Mouse (Mus musculus) CD4-positive, CD25-positive, alpha-beta regulatory T cell (primary cell): ENCODE measurements around the gene Nr2f6. TPM values are rescaled to one million over a fixed set of nuclear protein-coding genes. Genes with fewer than 3 reads are reported as not detected.

Experiments used
- polyA plus RNA-seq: library from polyadenylated mRNA; unstranded; fragments of 100-300 nt; shearing (Covaris generic); gene quantifications from one replicate; pipeline ENCODE4 v1.2.1, GENCODE M21; 2017

Nr2f6 gene
- 8.1 TPM for polyA plus RNA-seq

GRCm38 (mm10) chr8:71381421-71381970, at the start of gene Nr2f6:
Gene Nr2f6, minus strand, starts transcription at chr8:71381960.

DNA sequence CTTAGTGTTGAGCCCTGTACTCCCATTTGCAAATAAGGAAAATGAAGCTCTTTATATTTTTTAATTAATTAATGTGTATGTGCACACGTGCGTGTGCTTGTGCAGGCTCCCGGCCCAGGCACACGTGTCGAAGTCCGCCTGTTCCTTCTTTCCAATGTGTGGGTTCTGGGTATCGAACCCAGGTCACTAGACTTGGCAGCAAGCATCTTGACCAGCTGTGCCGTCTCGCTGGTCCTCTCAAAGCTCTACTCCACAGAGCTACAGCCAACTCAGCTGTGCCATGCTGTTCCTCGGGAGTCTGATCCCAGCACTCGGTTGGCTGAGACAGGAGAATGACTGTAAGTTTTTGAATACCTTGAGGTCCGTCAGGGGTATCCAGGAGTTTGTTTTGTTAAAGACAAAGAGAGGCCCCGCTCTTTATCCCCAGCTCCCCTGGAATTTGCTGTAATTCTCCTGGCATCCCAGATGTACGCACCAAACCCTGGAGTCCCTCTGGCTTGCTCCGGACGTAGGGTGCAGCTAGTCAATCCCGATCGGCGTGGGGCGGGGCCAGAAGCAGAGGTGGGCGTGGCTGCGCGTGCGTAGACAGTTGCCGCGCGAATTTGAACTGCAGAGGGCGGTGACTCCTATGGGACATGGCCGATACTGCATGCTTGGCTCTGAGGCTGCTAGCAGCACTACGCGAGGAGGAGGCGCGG, 23.8 kb upstream of the Nr2f6 start, which contains the start of gene Ankle1:
Gene Ankle1 (plus strand): TSS at position 610 of the 698 bp plus-strand sequence.

DNA sequence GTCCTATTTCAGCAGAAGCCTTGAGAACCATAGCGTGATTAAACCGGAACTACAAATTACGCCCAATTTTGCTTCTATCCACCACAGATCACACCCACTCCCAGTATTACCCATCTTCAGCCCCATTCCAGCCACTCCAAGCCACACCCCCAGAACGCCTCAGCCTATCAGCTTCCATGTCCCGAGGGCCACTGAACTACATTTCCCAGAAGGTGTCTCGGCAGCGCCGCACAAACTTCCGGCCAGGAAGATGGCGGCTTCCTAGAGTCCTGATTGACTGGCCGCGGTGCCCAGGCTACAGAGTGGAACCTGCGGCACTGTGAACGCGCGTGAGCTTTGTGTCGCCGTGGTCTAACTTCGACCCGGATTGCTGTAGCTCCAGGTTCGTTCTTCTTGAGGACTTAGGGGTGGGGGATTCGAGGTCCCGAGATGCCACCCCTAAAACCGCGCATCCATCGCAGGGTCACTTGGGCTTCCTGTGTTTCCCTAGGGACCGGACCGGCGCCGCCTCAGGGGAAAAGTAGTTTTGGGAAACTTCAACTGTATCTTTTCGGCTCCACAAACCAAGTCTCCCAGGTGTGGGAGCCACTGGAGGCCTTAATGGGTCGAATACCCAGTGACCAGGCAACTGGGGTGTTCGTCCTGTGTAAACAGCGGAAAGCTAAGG, 15.0 kb upstream of the Nr2f6 start, which contains the start of gene Babam1:
Gene Babam1 (plus strand): TSS at position 223 of the 667 bp plus-strand sequence.

DNA sequence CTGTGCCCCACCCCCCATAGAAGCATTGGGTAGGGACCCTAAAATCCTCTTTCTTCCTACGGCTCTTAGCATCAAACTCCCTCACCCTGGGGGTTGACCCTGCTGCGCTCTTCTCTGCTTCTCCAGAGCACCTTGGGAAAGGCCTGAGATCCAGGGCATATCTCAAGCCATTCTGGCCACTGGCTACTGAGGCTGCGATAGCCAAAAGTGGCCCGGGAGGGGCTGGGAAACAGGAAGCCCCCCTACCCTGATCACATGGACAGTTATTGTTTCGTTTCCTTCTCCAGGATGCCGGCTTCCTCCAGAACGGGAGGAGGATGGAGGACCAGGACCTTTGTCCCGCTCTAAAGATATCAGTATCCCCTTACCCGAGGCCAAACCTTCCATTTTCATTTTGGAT, 13.9 kb upstream of the Nr2f6 start, which contains the start of gene Ushbp1:
Gene Ushbp1 (minus strand): TSS at position 174 of the 400 bp plus-strand sequence.

GRCm38 (mm10) chr8:71371236-71371848, 10.4 kb downstream of the Nr2f6 start, which contains the start of gene Ocel1:
Gene Ocel1, plus strand, starts transcription at chr8:71371298.

GRCm38 (mm10) chr8:71366771-71367528, 14.8 kb downstream of the Nr2f6 start, which contains the start of gene Use1:
Gene Use1, plus strand, starts transcription at chr8:71366848.

Other genes with a start within 250 kb of the Nr2f6 start
- gene Myo9b, start 109.2 kb downstream of the Nr2f6 start, polyA plus RNA-seq, result 63.8 TPM
- 36.5 TPM for gene Haus8, start 109.0 kb downstream of the Nr2f6 start, polyA plus RNA-seq
- 143 TPM for gene Use1, start 15.1 kb downstream of the Nr2f6 start, polyA plus RNA-seq
- gene Ocel1, start 10.7 kb downstream of the Nr2f6 start, polyA plus RNA-seq, result 19.0 TPM
- 0.26 TPM for gene Ushbp1, start 13.8 kb upstream of the Nr2f6 start, polyA plus RNA-seq
- 116 TPM for gene Babam1, start 14.9 kb upstream of the Nr2f6 start, polyA plus RNA-seq
- gene Ankle1, start 24.1 kb upstream of the Nr2f6 start, polyA plus RNA-seq, result 1.4 TPM
- 156 TPM for gene Abhd8, start 81.7 kb upstream of the Nr2f6 start, polyA plus RNA-seq
- gene Mrpl34, start 83.0 kb upstream of the Nr2f6 start, polyA plus RNA-seq, result 72.6 TPM
- gene Dda1, start 87.2 kb upstream of the Nr2f6 start, polyA plus RNA-seq, result 106 TPM
- gene Ano8, start 104.0 kb upstream of the Nr2f6 start, polyA plus RNA-seq, result 16.2 TPM
- gene Gtpbp3, start 106.1 kb upstream of the Nr2f6 start, polyA plus RNA-seq, result 10.7 TPM
- 0.55 TPM for gene Plvap, start 129.8 kb upstream of the Nr2f6 start, polyA plus RNA-seq
- 0.19 TPM for gene Ccdc194, start 143.8 kb upstream of the Nr2f6 start, polyA plus RNA-seq
- 116 TPM for gene Bst2, start 155.5 kb upstream of the Nr2f6 start, polyA plus RNA-seq
- gene Mvb12a, start 161.0 kb upstream of the Nr2f6 start, polyA plus RNA-seq, result 96.2 TPM
- gene Tmem221, start 176.9 kb upstream of the Nr2f6 start, polyA plus RNA-seq, result 2.2 TPM
- 0.25 TPM for gene Nxnl1, start 184.6 kb upstream of the Nr2f6 start, polyA plus RNA-seq
- gene Slc27a1, start 186.9 kb upstream of the Nr2f6 start, polyA plus RNA-seq, result 15.6 TPM
- 115 TPM for gene Pgls, start 210.2 kb upstream of the Nr2f6 start, polyA plus RNA-seq
- 13.0 TPM for gene Fam129c, start 215.7 kb upstream of the Nr2f6 start, polyA plus RNA-seq
- 51.1 TPM for gene Colgalt1, start 229.0 kb upstream of the Nr2f6 start, polyA plus RNA-seq